Mouse (Mus musculus) kidney, adult 18-20 months (tissue): ENCODE data around the gene Il31ra.

ENCODE experiments used
- DNase-seq: peaks from one replicate; pipeline ENCODE4 v3.0.0; 2021

Il31ra gene

GRCm38 (mm10) chr13:112556501-112556900 lies 37.7 kb downstream of the Il31ra start:
- DNase-seq: no peak

DNA sequence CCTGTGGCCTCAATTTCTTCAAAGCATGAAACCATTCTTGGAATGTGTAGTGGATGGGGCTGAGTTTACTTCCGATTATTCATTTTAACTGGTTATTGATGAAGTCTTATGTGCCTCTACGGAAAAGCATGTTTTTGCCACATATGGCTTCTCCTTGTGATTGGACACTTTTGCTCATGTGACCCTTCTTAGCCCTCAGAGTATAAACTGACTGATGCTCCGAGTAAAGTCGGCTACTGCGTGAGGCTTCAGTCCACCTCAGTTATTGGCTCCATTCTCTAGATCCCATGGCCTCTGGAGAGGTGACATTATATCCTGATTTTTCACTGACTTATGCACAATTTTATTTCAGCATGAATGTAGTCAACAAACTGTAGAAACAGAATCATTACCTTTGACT lies 40.9 kb downstream of the Il31ra start:
- DNase-seq: no peak

DNA sequence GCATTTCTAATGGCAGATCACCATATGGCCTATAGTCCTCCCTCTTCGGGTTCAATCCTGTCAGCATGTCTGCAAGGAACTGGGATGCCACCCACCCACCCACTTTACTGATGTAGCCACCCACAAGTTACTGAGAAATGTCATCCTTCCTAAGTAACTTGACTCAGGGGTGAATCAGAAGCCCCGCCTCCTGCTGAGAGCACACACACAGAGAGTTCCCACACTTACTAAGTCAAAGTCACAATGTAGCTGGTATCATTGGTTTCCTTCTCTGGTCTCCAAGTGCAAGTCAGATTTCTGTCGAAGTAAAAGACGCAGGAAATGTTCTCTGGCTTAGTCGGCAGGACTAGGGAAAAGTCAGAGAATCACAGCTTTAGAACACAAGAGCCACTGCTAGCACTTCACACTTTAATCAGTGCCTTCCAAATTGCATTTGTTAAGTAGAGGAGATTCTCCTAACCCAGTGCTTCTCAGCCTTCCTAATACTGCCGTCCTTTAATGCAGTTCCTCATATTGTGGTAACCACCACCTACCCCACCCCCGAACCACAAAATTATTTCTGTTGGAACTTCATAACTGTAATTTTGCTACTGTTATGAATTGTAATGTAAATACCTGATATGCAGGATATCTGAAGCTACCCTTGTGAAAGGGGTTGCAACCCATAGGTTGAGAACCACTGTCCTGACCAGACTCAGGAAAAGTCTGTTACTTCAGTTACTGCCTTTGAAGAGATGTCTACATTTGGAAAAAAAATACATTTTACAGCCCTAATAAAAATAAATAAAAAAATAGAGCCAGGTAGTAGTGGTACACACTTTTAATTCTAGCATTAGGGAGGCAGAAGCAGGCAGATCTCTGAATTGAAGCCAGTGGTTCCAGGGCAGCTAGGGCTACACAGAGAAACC lies 42.3 kb downstream of the Il31ra start:
- DNase-seq: no peak

- DNase-seq: no peak
Measured at GRCm38 (mm10) chr13:112541223-112541975, 52.8 kb downstream of the Il31ra start.

GRCm38 (mm10) chr13:112540616-112541015 lies 53.5 kb downstream of the Il31ra start:
- no peak for DNase-seq

DNA sequence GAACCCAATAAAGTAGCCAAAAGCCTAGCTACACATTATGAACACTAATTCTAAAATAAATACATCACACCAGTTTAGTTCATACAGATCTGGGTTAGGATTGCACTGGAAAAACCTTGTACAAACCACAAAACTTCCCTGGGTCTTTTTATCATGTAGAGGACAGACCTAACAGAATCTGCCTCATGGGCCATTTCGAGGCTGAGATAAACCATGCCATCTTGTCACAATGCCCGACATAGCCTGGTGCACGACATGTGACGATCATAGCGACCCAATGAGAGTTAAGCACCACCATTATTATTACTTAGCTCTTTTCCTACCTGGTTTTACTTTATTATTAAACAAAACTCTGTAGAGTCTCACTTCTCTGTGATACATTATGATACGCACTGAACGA lies 57.1 kb downstream of the Il31ra start:
- no peak for DNase-seq

GRCm38 (mm10) chr13:112536611-112537010 lies 57.5 kb downstream of the Il31ra start:
- DNase-seq: no peak

- DNase-seq: peak; percentile 32
Measured at GRCm38 (mm10) chr13:112533556-112533955, 60.6 kb downstream of the Il31ra start.

DNA sequence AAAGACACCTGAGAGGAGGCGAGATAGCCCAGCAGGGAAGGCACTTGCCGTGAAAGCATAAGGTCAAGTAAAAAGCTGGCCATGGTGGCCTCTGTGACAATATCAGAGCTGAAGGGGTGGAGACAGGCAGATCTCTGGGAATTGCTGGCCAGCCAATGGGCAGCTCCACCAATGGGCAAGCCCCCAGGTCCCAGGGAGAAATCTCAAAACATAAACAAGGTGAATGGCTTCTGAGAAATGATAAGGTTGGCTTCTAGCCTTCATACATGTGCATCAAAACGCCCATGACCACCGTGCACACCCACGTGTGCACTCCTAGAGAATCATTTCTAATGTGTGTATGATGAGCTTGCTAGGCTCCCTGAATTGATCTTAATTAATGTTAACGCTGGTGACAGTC lies 61.9 kb downstream of the Il31ra start:
- no peak for DNase-seq

DNA sequence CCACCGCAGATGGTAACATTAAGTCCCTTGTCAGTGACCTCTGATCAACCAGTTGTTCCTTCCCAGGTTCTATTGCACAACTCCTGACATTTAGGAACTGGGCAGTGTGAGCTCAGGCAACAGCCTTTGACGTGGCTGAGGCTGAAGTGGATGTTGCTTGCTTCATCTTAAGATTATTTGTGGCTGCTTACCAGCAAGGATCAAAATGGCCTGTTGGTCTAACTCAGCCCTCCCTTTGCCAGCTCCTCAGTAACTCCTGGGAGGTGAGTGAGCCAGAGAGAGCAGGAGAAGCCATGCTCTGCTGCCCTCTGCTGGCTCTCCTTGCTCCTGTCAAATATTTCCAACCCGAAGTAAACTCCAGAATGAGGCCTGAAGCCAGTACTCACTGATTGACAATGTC lies 64.3 kb downstream of the Il31ra start:
- DNase-seq: peak; percentile 84

- peak; percentile 48 for DNase-seq
Measured at GRCm38 (mm10) chr13:112527186-112527585, 67.0 kb downstream of the Il31ra start.

DNA sequence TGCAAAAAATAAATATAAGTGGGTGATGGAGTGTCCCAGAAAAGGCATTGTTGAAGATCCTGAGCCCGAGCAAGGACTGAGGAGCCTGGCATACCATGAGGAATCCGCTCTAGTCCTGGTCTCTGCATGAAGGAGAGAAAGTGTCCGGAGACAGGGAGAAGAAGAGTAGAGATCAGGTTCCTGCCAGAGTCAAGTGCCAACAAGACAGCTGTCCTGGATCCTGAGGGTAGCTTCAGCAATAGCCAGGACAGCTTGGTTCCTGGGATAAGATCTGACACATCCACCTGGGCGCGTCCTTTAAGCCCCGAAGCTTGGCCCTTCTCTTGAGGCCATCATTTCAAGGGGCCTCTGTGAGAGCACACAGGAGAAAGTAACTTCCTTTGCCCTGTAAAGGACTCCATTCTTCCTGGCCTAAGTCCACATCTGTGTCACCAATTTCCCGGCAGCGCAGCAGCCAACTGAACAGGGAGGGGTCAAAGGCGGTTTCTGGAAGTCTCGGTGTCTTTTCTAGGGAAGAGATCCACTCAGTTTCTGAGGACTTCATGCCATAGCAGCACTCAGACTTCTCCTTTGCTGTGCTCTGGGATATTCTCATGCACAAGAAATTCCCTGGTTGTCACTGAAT lies 70.7 kb downstream of the Il31ra start:
- DNase-seq: peak; percentile 23

DNA sequence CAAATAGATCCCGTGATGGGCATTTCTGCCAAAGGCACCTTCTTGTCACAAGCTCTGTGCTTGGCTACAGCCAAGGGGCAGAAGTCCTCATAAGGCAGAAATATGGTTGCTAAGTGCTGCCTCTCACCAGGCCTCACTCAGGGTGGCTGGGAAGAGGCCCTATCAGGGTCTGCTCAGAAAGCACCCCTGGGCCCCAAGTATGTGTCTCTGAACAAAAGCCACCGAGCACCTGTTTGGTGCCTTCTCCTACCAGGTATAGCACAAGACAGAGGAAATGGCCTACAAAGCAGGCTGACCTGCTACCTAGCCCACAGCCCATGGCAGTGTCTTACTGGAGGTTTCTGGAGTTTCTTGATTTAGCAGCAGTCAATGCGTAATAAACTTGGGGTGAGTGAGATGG lies 71.3 kb downstream of the Il31ra start:
- DNase-seq: no peak

DNA sequence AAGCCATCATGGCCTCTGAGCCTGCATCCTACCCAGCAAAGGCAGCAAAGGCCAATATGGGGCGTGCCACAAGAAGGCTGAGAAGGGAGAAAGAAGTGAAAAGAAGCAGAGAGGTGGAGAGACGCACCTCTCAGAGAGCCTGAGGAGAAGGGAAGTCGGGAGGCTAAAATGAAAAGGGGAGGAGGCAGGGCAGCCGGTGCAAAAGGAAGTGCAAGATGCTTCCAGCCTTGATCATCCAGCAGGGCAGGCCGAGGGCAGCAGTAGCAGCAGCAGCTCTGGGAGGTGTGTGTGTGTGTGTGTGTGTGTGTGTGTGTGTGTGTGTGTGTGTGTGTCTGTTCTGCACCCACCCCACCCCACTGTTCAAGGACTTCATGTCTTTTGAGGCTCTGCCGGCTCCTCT lies 71.9 kb downstream of the Il31ra start:
- no peak for DNase-seq

DNA sequence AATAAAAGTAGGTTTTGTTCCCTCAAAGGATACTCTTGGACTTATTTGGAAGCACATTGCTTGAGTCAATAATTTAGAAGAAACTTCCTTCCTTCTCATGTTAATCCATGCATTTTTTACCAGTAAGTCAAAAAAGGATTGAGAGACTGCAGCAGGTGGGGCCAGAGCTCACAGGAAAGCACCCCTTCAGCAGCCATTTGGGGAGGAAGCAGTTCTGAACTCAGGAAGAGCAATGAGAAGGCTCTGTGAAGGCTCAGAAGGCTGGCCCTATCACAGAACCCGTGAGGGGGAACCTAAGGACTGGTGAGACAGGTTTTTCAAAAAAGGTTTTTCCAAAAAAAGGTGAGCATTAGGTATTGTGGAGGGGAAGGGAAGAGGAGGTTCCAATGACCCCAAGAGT lies 79.6 kb downstream of the Il31ra start:
- DNase-seq: no peak

DNA sequence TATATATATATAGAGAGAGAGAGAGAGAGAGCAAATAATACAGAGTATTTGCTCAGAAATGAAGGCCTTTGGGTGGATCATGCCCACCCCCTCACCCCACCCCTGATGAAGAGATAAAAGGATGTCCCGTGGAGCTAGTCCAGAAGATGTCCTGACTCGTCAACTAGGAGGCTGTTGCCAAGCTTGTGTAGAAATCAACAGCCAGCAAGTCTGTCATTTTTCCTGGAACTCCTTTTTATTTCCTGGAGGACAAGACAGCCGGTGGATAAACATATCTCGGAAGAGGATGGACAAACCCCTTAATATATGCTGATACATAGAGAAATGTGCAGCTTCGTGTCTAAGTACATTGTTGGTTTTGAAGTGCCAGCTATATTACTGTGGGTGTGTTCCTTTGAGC lies 81.3 kb downstream of the Il31ra start:
- DNase-seq: no peak

- no peak for DNase-seq
Measured at GRCm38 (mm10) chr13:112511810-112512209, 82.3 kb downstream of the Il31ra start.

GRCm38 (mm10) chr13:112511261-112511660 lies 82.9 kb downstream of the Il31ra start:
- peak; percentile 25 for DNase-seq

GRCm38 (mm10) chr13:112510437-112511212 lies 83.5 kb downstream of the Il31ra start:
- DNase-seq: no peak

- DNase-seq: peak; percentile 57
Measured at GRCm38 (mm10) chr13:112509465-112509864, 84.7 kb downstream of the Il31ra start.

DNA sequence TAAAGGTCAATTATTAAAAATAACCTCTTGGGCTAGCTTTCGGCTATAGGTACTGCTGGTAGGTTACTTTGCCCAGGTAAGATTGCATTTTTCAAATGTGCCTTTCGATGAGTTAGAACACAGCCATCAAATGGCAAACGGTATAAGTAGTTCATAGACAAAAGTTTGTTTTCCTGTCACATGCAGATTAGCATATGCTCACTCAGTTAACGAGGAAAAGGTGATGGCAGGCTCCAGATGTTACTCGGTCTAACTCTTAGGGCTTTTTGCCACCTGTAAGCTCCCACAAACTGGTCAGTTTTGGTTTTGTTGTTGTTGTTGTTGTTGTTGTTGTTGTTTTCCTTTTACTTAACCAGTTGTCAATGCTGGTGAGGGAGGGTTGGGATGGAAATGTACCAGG lies 85.7 kb downstream of the Il31ra start:
- no peak for DNase-seq

DNA sequence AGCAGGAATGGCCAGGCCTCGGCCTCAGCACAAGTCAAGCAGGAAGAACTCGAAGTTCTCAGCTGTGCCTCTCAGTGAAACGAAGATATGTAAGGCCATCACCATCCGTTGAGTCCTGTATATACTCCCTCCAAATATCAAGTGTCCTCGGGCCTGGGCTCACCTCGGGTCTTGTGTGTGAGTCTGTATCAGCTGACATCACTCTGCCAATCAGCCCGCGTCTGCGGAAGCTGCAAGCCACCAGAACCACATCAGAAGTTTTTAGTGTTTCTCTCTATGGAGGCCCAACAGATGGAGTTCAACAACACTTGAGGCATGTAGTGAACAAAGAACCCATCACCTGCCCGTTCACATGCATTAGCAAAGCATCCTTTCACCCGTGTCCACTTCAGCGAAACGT lies 86.5 kb downstream of the Il31ra start:
- DNase-seq: no peak

- no peak for DNase-seq
Measured at GRCm38 (mm10) chr13:112506766-112507165, 87.4 kb downstream of the Il31ra start.
